Mouse (Mus musculus): Measurements from ENCODE around the gene Exosc1. TPM values are rescaled to one million over a fixed set of nuclear protein-coding genes. Genes with fewer than 3 reads are reported as not detected.
A peak's percentile ranks its signal among the peaks of the same experiment; 100 is the strongest.

The Exosc1 gene
- total and polyA plus RNA-seq, 3 experiments, result 29.3 to 81.0 (median 52.2) TPM

DNA sequence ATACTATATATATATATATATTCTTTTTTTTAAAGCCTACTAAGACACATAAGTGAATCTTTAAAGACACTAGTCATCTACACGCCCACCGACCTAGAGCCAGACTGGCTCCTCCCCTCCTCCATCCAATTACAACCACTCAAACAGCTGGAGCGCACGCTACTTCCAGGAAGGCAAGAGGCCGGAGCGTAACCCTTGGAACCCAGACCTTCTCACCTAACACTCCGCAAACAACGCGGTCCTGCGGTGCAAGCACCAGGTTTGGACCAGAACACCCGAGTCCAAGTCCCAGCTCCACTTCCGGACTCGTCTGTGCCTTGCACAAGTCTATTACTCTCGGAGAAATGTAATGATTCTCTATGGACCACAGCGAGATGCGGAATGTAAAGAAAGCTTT, 47.2 kb upstream of the Exosc1 start:
- Histone ChIP-seq H3K36me3 (replicated peaks) (peaks cover 26% of the 10 kb centered on the region), H3K9me3 (replicated peaks) (no peaks in the 10 kb centered on the region), H3K27me3 (ENCODE audit: insufficient read depth, low read length) (peaks cover 22% of the 10 kb centered on the region), H3K4me1 (ENCODE audit: insufficient read depth, low read depth, low read length) (peaks cover 25% of the 10 kb centered on the region), H3K4me3 (ENCODE audit: low read depth, low read length) (peak overlapping the region; percentile 86)
- TF ChIP-seq TAL1 (conservative IDR thresholded peaks at IDR 0.05; ENCODE audit: low read depth, low read length) (no peak), GATA2 (IDR thresholded peaks at IDR 0.05; ENCODE audit: borderline replicate concordance, low read depth, low read length) (no peak), GATA1 (IDR thresholded peaks at IDR 0.05; ENCODE audit: borderline replicate concordance, low read length) (no peak), CTCF (IDR thresholded peaks at IDR 0.05; ENCODE audit: low read depth, low read length) (no peak), POLR2AphosphoS5 (IDR thresholded peaks at IDR 0.05; ENCODE audit: insufficient replicate concordance, low read depth, low read length) (no peak)
- peak; percentile 55 for DNase-seq (ENCODE audit: low spot score)
- ATAC-seq (ENCODE audit: extremely low read depth, insufficient number of reproducible peaks, low FRiP score, poor library complexity, severe bottlenecking), result no peak

DNA sequence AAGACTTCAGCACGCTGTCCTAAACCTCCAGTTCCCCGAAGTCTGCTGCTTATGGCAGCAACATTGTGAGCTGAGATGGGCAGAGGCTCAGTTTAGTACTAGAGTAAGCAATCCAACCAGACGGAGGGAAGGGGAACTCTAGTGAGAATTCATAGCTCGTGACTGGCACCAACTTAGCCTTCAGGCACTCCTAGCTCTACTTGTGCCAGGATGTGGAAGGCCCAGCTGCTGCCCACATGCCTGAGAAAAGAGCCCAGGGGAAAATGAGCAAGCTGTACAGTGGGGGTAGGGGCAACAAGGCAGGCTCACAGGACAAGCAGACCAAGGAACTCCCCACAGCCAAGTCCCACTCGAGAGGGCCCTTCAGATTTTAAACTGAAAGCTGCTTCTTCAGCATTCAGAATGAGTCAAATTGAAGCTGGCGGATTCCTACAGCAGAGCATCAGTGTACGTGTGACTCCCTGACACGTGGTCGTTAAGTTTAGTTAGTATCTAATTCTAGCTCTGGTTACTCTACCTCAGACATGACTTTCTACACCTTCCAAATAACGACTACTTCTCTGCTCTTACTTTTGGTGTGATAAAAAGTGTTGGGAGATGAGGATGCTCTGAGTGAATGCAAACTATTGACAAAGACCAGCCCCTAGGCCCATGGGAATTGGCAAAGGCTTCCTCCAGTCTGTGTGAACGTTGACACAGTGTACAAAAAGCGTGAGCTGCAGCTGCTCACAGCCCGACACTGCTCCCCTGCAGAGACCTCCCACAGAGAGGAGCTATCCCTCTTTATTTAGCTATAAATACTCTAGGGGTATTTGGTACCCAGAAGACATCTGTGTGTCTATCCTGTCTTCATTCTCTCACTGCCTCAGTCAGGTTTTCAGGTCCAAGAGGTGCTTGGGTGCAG, 40.9 kb upstream of the Exosc1 start:
- ATAC-seq (ENCODE audit: extremely low read depth, insufficient number of reproducible peaks, low FRiP score, poor library complexity, severe bottlenecking), result no peak
- Histone ChIP-seq H3K4me1 (ENCODE audit: insufficient read depth, low read depth, low read length) (peaks cover 3% of the 10 kb centered on the region; the same call in 1 of the 2 replicates), H3K9me3 (replicated peaks) (no peaks in the 10 kb centered on the region), H3K36me3 (replicated peaks) (peaks cover 69% of the 10 kb centered on the region), H3K4me3 (ENCODE audit: low read depth, low read length) (no peak overlapping the region), H3K27me3 (ENCODE audit: insufficient read depth, low read length) (no peaks in the 10 kb centered on the region)
- no peak for DNase-seq (ENCODE audit: low spot score)
- TF ChIP-seq GATA1 (IDR thresholded peaks at IDR 0.05; ENCODE audit: borderline replicate concordance, low read length), result no peak
- TF ChIP-seq TAL1 (conservative IDR thresholded peaks at IDR 0.05; ENCODE audit: low read depth, low read length), result no peak
- TF ChIP-seq POLR2AphosphoS5 (IDR thresholded peaks at IDR 0.05; ENCODE audit: insufficient replicate concordance, low read depth, low read length), result no peak
- no peak for TF ChIP-seq GATA2 (IDR thresholded peaks at IDR 0.05; ENCODE audit: borderline replicate concordance, low read depth, low read length)
- no peak for TF ChIP-seq CTCF (IDR thresholded peaks at IDR 0.05; ENCODE audit: low read depth, low read length)

DNA sequence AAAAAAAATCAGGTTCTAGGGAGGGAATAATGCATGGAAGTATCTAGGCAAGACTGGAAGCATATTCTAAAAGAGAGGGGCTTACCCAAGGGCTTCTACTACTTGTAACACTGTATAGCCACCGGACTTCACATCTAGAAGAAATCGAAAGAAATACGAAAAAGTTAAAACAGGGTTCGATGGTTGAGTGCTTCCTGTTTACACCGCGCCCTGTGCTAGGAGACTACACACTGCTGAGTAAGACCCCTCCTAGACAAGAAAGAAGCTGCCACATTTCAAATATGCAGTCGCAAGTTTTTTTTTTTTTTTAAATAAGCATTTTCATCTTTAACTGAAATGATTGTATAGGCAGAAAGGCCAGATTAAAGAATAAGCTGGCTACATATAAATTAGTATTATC, 36.4 kb upstream of the Exosc1 start:
- H3K9me3 ChIP-seq (replicated peaks), result no peaks in the 10 kb centered on the region
- no peaks in the 10 kb centered on the region for H3K4me1 ChIP-seq (ENCODE audit: insufficient read depth, low read depth, low read length)
- H3K36me3 ChIP-seq (replicated peaks), result peaks cover 80% of the 10 kb centered on the region
- TF ChIP-seq TAL1 (conservative IDR thresholded peaks at IDR 0.05; ENCODE audit: low read depth, low read length) (no peak), GATA1 (IDR thresholded peaks at IDR 0.05; ENCODE audit: borderline replicate concordance, low read length) (no peak), POLR2AphosphoS5 (IDR thresholded peaks at IDR 0.05; ENCODE audit: insufficient replicate concordance, low read depth, low read length) (no peak), CTCF (IDR thresholded peaks at IDR 0.05; ENCODE audit: low read depth, low read length) (no peak), GATA2 (IDR thresholded peaks at IDR 0.05; ENCODE audit: borderline replicate concordance, low read depth, low read length) (no peak)
- H3K4me3 ChIP-seq (ENCODE audit: low read depth, low read length), result no peak overlapping the region
- no peaks in the 10 kb centered on the region for H3K27me3 ChIP-seq (ENCODE audit: insufficient read depth, low read length)
- ATAC-seq (ENCODE audit: extremely low read depth, insufficient number of reproducible peaks, low FRiP score, poor library complexity, severe bottlenecking) (no peak), DNase-seq (ENCODE audit: low spot score) (no peak)

DNA sequence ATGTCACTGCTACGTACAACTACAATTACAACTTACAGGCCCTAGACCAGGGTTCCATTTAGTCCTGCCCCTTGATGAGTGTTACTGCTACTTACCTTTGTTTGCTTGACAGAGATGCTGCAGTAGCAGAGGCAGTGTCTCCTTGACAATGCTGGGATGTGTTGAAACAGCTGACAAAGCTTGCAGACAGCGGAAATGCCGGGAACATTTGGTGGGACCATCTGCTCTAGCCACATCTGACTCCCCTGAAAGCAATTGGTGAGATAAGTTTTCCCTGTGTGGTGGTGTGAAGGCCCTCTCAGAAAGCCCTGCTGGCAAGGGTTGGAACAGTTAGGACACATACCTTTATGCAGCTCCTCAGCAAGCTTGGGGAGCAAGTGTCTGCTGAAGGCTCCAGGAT, 20.4 kb upstream of the Exosc1 start:
- no peak overlapping the region for H3K4me3 ChIP-seq (ENCODE audit: low read depth, low read length)
- DNase-seq (ENCODE audit: low spot score) (no peak), ATAC-seq (ENCODE audit: extremely low read depth, insufficient number of reproducible peaks, low FRiP score, poor library complexity, severe bottlenecking) (no peak)
- no peak for TF ChIP-seq GATA1 (IDR thresholded peaks at IDR 0.05; ENCODE audit: borderline replicate concordance, low read length)
- no peak for TF ChIP-seq TAL1 (conservative IDR thresholded peaks at IDR 0.05; ENCODE audit: low read depth, low read length)
- TF ChIP-seq GATA2 (IDR thresholded peaks at IDR 0.05; ENCODE audit: borderline replicate concordance, low read depth, low read length), result no peak
- TF ChIP-seq POLR2AphosphoS5 (IDR thresholded peaks at IDR 0.05; ENCODE audit: insufficient replicate concordance, low read depth, low read length), result no peak
- TF ChIP-seq CTCF (IDR thresholded peaks at IDR 0.05; ENCODE audit: low read depth, low read length), result no peak
- H3K9me3 ChIP-seq (replicated peaks), result no peaks in the 10 kb centered on the region
- no peaks in the 10 kb centered on the region for H3K4me1 ChIP-seq (ENCODE audit: insufficient read depth, low read depth, low read length)
- H3K36me3 ChIP-seq (replicated peaks), result peaks cover 99% of the 10 kb centered on the region
- no peaks in the 10 kb centered on the region for H3K27me3 ChIP-seq (ENCODE audit: insufficient read depth, low read length)

DNA sequence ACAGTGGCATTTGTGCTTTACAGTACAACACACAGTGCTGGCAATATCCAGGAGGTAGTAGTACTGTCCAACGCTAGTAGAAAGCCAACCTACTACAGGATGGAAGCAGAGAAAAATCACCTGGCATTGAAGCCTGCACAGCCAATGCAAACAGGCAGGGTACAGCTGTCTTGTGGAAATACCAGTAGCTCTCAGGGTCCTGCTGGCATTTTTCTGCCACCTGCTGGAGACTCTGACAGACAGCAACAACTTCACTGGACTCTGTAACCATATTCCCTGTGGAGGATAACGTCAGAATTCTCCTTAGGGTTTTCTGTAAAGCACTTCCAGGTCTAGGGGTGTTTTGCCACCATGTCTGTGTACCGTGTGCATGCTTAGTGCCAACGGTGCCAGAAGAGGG, 19.1 kb upstream of the Exosc1 start:
- peaks cover 99% of the 10 kb centered on the region for H3K36me3 ChIP-seq (replicated peaks)
- DNase-seq (ENCODE audit: low spot score), result peak; percentile 18
- H3K9me3 ChIP-seq (replicated peaks), result no peaks in the 10 kb centered on the region
- H3K27me3 ChIP-seq (ENCODE audit: insufficient read depth, low read length), result no peaks in the 10 kb centered on the region
- H3K4me1 ChIP-seq (ENCODE audit: insufficient read depth, low read depth, low read length), result peaks cover 2% of the 10 kb centered on the region; the same call in 1 of the 2 replicates
- no peak overlapping the region for H3K4me3 ChIP-seq (ENCODE audit: low read depth, low read length)
- ATAC-seq (ENCODE audit: extremely low read depth, insufficient number of reproducible peaks, low FRiP score, poor library complexity, severe bottlenecking), result no peak
- TF ChIP-seq GATA1 (IDR thresholded peaks at IDR 0.05; ENCODE audit: borderline replicate concordance, low read length) (no peak), TAL1 (conservative IDR thresholded peaks at IDR 0.05; ENCODE audit: low read depth, low read length) (no peak), CTCF (IDR thresholded peaks at IDR 0.05; ENCODE audit: low read depth, low read length) (no peak), POLR2AphosphoS5 (IDR thresholded peaks at IDR 0.05; ENCODE audit: insufficient replicate concordance, low read depth, low read length) (no peak), GATA2 (IDR thresholded peaks at IDR 0.05; ENCODE audit: borderline replicate concordance, low read depth, low read length) (no peak)

DNA sequence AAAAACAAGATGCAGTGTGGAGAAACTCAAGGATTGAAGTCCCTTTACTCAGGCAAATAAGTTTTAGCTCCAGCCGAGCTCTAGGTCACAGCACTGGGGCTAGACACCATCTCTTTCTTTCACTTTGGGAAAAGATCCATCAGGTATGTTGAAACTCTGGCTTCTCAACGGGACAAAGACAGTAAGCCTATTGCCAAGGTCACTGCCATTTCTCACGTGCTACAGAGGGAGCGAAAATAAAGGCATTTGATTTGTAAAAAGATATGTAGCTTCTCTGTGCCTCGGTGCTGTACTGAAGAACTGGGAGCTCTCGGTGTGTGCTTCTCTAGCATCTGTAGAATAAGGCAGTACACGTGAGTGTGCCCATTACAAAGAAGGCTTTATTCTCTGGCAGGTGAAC, 10.6 kb upstream of the Exosc1 start:
- TF ChIP-seq POLR2AphosphoS5 (IDR thresholded peaks at IDR 0.05; ENCODE audit: insufficient replicate concordance, low read depth, low read length), result no peak
- TF ChIP-seq TAL1 (conservative IDR thresholded peaks at IDR 0.05; ENCODE audit: low read depth, low read length), result no peak
- no peak for TF ChIP-seq CTCF (IDR thresholded peaks at IDR 0.05; ENCODE audit: low read depth, low read length)
- TF ChIP-seq GATA1 (IDR thresholded peaks at IDR 0.05; ENCODE audit: borderline replicate concordance, low read length), result no peak
- no peak for TF ChIP-seq GATA2 (IDR thresholded peaks at IDR 0.05; ENCODE audit: borderline replicate concordance, low read depth, low read length)
- Histone ChIP-seq H3K9me3 (replicated peaks) (peaks cover 2% of the 10 kb centered on the region; the same call in 1 of the 2 replicates), H3K27me3 (ENCODE audit: insufficient read depth, low read length) (no peaks in the 10 kb centered on the region), H3K4me1 (ENCODE audit: insufficient read depth, low read depth, low read length) (peaks cover 2% of the 10 kb centered on the region; the same call in 1 of the 2 replicates), H3K36me3 (replicated peaks) (peaks cover 98% of the 10 kb centered on the region), H3K4me3 (ENCODE audit: low read depth, low read length) (no peak overlapping the region)
- ATAC-seq (ENCODE audit: extremely low read depth, insufficient number of reproducible peaks, low FRiP score, poor library complexity, severe bottlenecking), result no peak
- no peak for DNase-seq (ENCODE audit: low spot score)

Data from G1E (cell line).